Mouse (Mus musculus) spleen, postnatal 36 days (tissue): ENCODE measurements at regions not wholly inside any gene's neighbourhood (a gene's known extent, or its start where the extent isn't known, plus 50 kb on each side); places are given as distances from the start of the nearest gene placed in this dataset.

Source experiments
- DNase-seq, 2 experiments: peaks; one replicate each; pipeline ENCODE4 v3.0.0; 2022; ENCODE audit warnings: low spot score in 2 of 2, mixed read lengths in 1 of 2

GRCm38 (mm10) chr5:132826009-132826408 is 282.9 kb upstream of the Auts2 start:
- no peak for DNase-seq

- no peak for DNase-seq
Observed at GRCm38 (mm10) chr5:132817665-132818064, 274.5 kb upstream of the Auts2 start.

GRCm38 (mm10) chr5:132809181-132809580 is 266.0 kb upstream of the Auts2 start:
- no peak for DNase-seq

- DNase-seq: no peak
Observed at GRCm38 (mm10) chr5:132796061-132796460, 252.9 kb upstream of the Auts2 start.

- no peak for DNase-seq
Observed at GRCm38 (mm10) chr5:132792484-132792883, 249.3 kb upstream of the Auts2 start.

GRCm38 (mm10) chr5:132785291-132785690 is 242.1 kb upstream of the Auts2 start:
- DNase-seq: no peak

- DNase-seq: no peak
Observed at GRCm38 (mm10) chr5:132784791-132785190, 241.6 kb upstream of the Auts2 start.

- no peak for DNase-seq
Observed at GRCm38 (mm10) chr5:132774141-132774680, 231.1 kb upstream of the Auts2 start.

- DNase-seq: no peak
Observed at GRCm38 (mm10) chr5:132760396-132760795, 217.3 kb upstream of the Auts2 start.

- DNase-seq: no peak
Observed at GRCm38 (mm10) chr5:132759751-132760150, 216.6 kb upstream of the Auts2 start.

GRCm38 (mm10) chr5:132758941-132759340 is 215.8 kb upstream of the Auts2 start:
- no peak for DNase-seq

GRCm38 (mm10) chr5:132737966-132738365 is 194.8 kb upstream of the Auts2 start:
- no peak for DNase-seq

GRCm38 (mm10) chr5:132728689-132729189 is 185.6 kb upstream of the Auts2 start:
- DNase-seq: no peak

GRCm38 (mm10) chr5:132724467-132724866 is 181.3 kb upstream of the Auts2 start:
- DNase-seq: no peak

- no peak for DNase-seq
Observed at GRCm38 (mm10) chr5:132710301-132710700, 167.2 kb upstream of the Auts2 start.

- no peak for DNase-seq
Observed at GRCm38 (mm10) chr5:132707531-132707930, 164.4 kb upstream of the Auts2 start.

- DNase-seq: no peak
Observed at GRCm38 (mm10) chr5:132703455-132704100, 160.4 kb upstream of the Auts2 start.

GRCm38 (mm10) chr5:132702573-132702972 is 159.4 kb upstream of the Auts2 start:
- no peak for DNase-seq

GRCm38 (mm10) chr5:132690784-132691183 is 147.6 kb upstream of the Auts2 start:
- no peak for DNase-seq

GRCm38 (mm10) chr5:132675261-132675660 is 132.1 kb upstream of the Auts2 start:
- no peak for DNase-seq

GRCm38 (mm10) chr5:132673599-132674305 is 130.6 kb upstream of the Auts2 start:
- no peak for DNase-seq

- DNase-seq: no peak
Observed at GRCm38 (mm10) chr5:132671496-132671895, 128.4 kb upstream of the Auts2 start.

- DNase-seq: no peak
Observed at GRCm38 (mm10) chr5:132667316-132667715, 124.2 kb upstream of the Auts2 start.
